Mouse (Mus musculus) B cell, adult 67 days (primary cell): ENCODE data around the gene P4ha3. TPM values are rescaled to one million over a fixed set of nuclear protein-coding genes. Genes with fewer than 3 reads are reported as not detected.

Experiments used
- total RNA-seq, 2 experiments: library from RNA; stranded (reverse); gene quantifications; 4 replicates each; pipeline ENCODE4 v1.2.4; 2023

P4ha3 gene
- total RNA-seq = under 1 TPM in 1 of 2 experiments, not detected in 1; 0.26 TPM

GRCm38 (mm10) chr7:100285383-100285782 lies at the start of gene P4ha3:
P4ha3 (plus strand) TSS chr7:100285520.

Other genes with a start within 250 kb of the P4ha3 start
- 10 to 100 TPM; 70.5 to 76.2 TPM for gene Pold3, start 164.0 kb upstream of the P4ha3 start, total RNA-seq
- gene Lipt2, start 126.2 kb upstream of the P4ha3 start, total RNA-seq = 1 to 10 TPM; 1.0 to 1.9 TPM
- gene Kcne3, start 109.0 kb upstream of the P4ha3 start, total RNA-seq = not detected
- 10 to 100 TPM; 20.7 to 23.3 TPM for gene Pgm2l1, start 58.1 kb upstream of the P4ha3 start, total RNA-seq
- gene C2cd3, start 86.7 kb downstream of the P4ha3 start, total RNA-seq = 10 to 100 TPM; 66.3 to 70.3 TPM
- 10 to 100 TPM; 30.5 to 38.2 TPM for gene Ppme1, start 86.8 kb downstream of the P4ha3 start, total RNA-seq
- gene Ucp3, start 187.5 kb downstream of the P4ha3 start, total RNA-seq = 1 to 10 TPM in 1 of 2 experiments, under 1 TPM in 1; 0.62 to 1.3 TPM
- gene Ucp2, start 207.8 kb downstream of the P4ha3 start, total RNA-seq = 100 to 1,000 TPM; 851 to 894 TPM
- not detected for gene Dnajb13, start 229.4 kb downstream of the P4ha3 start, total RNA-seq